Mouse (Mus musculus): ENCODE results near the gene Tshz2.

DNA sequence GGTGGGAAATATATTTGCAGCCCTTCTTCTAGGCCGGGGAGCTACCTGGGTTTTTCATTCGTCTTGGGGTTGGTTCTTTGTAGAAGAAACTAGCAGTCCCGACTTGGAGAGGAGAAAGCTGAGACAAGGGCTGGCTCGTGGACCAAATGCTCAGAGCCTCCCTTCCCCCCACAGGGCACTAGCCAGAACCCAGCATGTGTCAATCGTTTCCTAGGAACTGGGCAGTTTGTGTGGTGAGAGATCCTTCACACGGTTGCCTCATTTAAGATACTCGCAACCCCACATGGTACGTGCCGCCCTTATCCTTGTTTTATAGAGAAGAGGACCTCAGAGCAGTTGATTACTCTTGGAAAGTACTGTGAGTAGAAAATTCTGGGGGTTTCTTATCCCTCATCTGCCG lies 208.6 kb downstream of the Tshz2 start:
- TF ChIP-seq CTCF (IDR thresholded peaks at IDR 0.05; ENCODE audit: control insufficient read depth, insufficient read depth, insufficient replicate concordance, low read depth, low read length): no peak
- TF ChIP-seq POLR2A (IDR thresholded peaks at IDR 0.05; ENCODE audit: control insufficient read depth, low read depth, low read length): no peak
